Mouse (Mus musculus): ENCODE results near the gene Zfp961. TPM values are rescaled to one million over a fixed set of nuclear protein-coding genes. Genes with fewer than 3 reads are reported as not detected.

Zfp961 gene
- polyA plus RNA-seq, 1 experiment from 2014 or later, result 25.7 TPM

GRCm38 (mm10) chr8:71968636-71969035 is 17.8 kb downstream of the Zfp961 start:
- ATAC-seq (ENCODE audit: low FRiP score) (no peak), DNase-seq (ENCODE audit: low spot score, missing footprints) (no peak)
- Histone ChIP-seq H3K4me1 (ENCODE audit: control insufficient read depth, insufficient read depth, low read length) (no peaks in the 10 kb centered on the region), H3K27ac (ENCODE audit: low read depth, low read length) (no peak overlapping the region), H3K27me3 (ENCODE audit: control insufficient read depth, insufficient read depth, low read length) (no peaks in the 10 kb centered on the region), H3K4me2 (no peak overlapping the region), H3K36me3 (ENCODE audit: control insufficient read depth, insufficient read depth, low read length) (peaks cover 29% of the 10 kb centered on the region), H3K4me3 (ENCODE audit: low read depth, low read length) (no peak overlapping the region), H3K9me3 (ENCODE audit: control insufficient read depth, low read length) (peaks cover 4% of the 10 kb centered on the region; the same call in 1 of the 2 replicates), H3K9ac (ENCODE audit: low read length) (no peak overlapping the region)
- WGBS, result 93% methylated on average over 6 of the region's 6 CpGs

- ATAC-seq (ENCODE audit: low FRiP score) (no peak), DNase-seq (ENCODE audit: low spot score, missing footprints) (peak; percentile 89)
- no peak overlapping the region for H3K9ac ChIP-seq (ENCODE audit: low read length)
- H3K4me2 ChIP-seq, result no peak overlapping the region
- H3K9me3 ChIP-seq (ENCODE audit: control insufficient read depth, low read length), result no peaks in the 10 kb centered on the region; the same call in 1 of the 2 replicates
- no peaks in the 10 kb centered on the region for H3K27me3 ChIP-seq (ENCODE audit: control insufficient read depth, insufficient read depth, low read length)
- H3K36me3 ChIP-seq (ENCODE audit: control insufficient read depth, insufficient read depth, low read length), result peaks cover 15% of the 10 kb centered on the region; the same call in 1 of the 2 replicates
- no peak overlapping the region for H3K27ac ChIP-seq (ENCODE audit: low read depth, low read length)
- H3K4me1 ChIP-seq (ENCODE audit: control insufficient read depth, insufficient read depth, low read length), result no peaks in the 10 kb centered on the region
- no peak overlapping the region for H3K4me3 ChIP-seq (ENCODE audit: low read depth, low read length)
- 88% methylated on average over 1 of the region's 1 CpGs for WGBS
These were observed 21.1 kb downstream of the Zfp961 start for GRCm38 (mm10) chr8:71971945-71972344.

- WGBS, result 77% methylated on average over 3 of the region's 3 CpGs
These were observed 23.4 kb downstream of the Zfp961 start for GRCm38 (mm10) chr8:71974211-71974610.

GRCm38 (mm10) chr8:71981032-71981431 is 30.2 kb downstream of the Zfp961 start:
- no peaks in the 10 kb centered on the region for H3K9me3 ChIP-seq (ENCODE audit: control insufficient read depth, low read length)
- WGBS, result 86% methylated on average over 2 of the region's 2 CpGs
- DNase-seq (ENCODE audit: low spot score, missing footprints), result no peak
- no peak overlapping the region for H3K27ac ChIP-seq (ENCODE audit: low read depth, low read length)
- H3K27me3 ChIP-seq (ENCODE audit: control insufficient read depth, insufficient read depth, low read length), result no peaks in the 10 kb centered on the region
- no peak for ATAC-seq (ENCODE audit: low FRiP score)
- H3K36me3 ChIP-seq (ENCODE audit: control insufficient read depth, insufficient read depth, low read length), result no peaks in the 10 kb centered on the region
- no peak overlapping the region for H3K4me2 ChIP-seq
- no peaks in the 10 kb centered on the region for H3K4me1 ChIP-seq (ENCODE audit: control insufficient read depth, insufficient read depth, low read length)
- no peak overlapping the region for H3K9ac ChIP-seq (ENCODE audit: low read length)
- H3K4me3 ChIP-seq (ENCODE audit: low read depth, low read length), result no peak overlapping the region

More at GRCm38 (mm10) chr8:71974211-71974610, 23.4 kb downstream of the Zfp961 start:
- DNase-seq (ENCODE audit: low spot score, missing footprints), result peak; percentile 45
- Histone ChIP-seq H3K27ac (ENCODE audit: low read depth, low read length) (no peak overlapping the region), H3K36me3 (ENCODE audit: control insufficient read depth, insufficient read depth, low read length) (no peaks in the 10 kb centered on the region), H3K4me2 (no peak overlapping the region), H3K4me3 (ENCODE audit: low read depth, low read length) (no peak overlapping the region), H3K9ac (ENCODE audit: low read length) (no peak overlapping the region), H3K9me3 (ENCODE audit: control insufficient read depth, low read length) (no peaks in the 10 kb centered on the region), H3K4me1 (ENCODE audit: control insufficient read depth, insufficient read depth, low read length) (no peaks in the 10 kb centered on the region), H3K27me3 (ENCODE audit: control insufficient read depth, insufficient read depth, low read length) (no peaks in the 10 kb centered on the region)
- no peak for ATAC-seq (ENCODE audit: low FRiP score)

- Histone ChIP-seq H3K27ac (ENCODE audit: low read depth, low read length) (no peak overlapping the region), H3K4me3 (ENCODE audit: low read depth, low read length) (no peak overlapping the region), H3K9ac (ENCODE audit: low read length) (no peak overlapping the region), H3K27me3 (ENCODE audit: control insufficient read depth, insufficient read depth, low read length) (no peaks in the 10 kb centered on the region), H3K36me3 (ENCODE audit: control insufficient read depth, insufficient read depth, low read length) (no peaks in the 10 kb centered on the region), H3K4me1 (ENCODE audit: control insufficient read depth, insufficient read depth, low read length) (no peaks in the 10 kb centered on the region), H3K4me2 (no peak overlapping the region), H3K9me3 (ENCODE audit: control insufficient read depth, low read length) (no peaks in the 10 kb centered on the region)
- ATAC-seq (ENCODE audit: low FRiP score) (no peak), DNase-seq (ENCODE audit: low spot score, missing footprints) (no peak)
- WGBS, result 84% methylated on average over 4 of the region's 4 CpGs
These were observed 30.6 kb downstream of the Zfp961 start for GRCm38 (mm10) chr8:71981456-71981855.

GRCm38 (mm10) chr8:71984601-71985000 is 33.8 kb downstream of the Zfp961 start:
- 64% methylated on average over 4 of the region's 4 CpGs for WGBS
- no peaks in the 10 kb centered on the region for H3K4me1 ChIP-seq (ENCODE audit: control insufficient read depth, insufficient read depth, low read length)

GRCm38 (mm10) chr8:71988110-71988866 is 37.5 kb downstream of the Zfp961 start:
- no peak overlapping the region for H3K27ac ChIP-seq (ENCODE audit: low read depth, low read length)
- H3K9me3 ChIP-seq (ENCODE audit: control insufficient read depth, low read length), result no peaks in the 10 kb centered on the region
- H3K27me3 ChIP-seq (ENCODE audit: control insufficient read depth, insufficient read depth, low read length), result no peaks in the 10 kb centered on the region
- peak overlapping the region; percentile 58 for H3K4me2 ChIP-seq
- H3K4me3 ChIP-seq (ENCODE audit: low read depth, low read length), result peak overlapping the region; percentile 35
- H3K9ac ChIP-seq (ENCODE audit: low read length), result peak overlapping the region; percentile 62
- WGBS, result 13% methylated on average over 24 of the region's 24 CpGs
- H3K4me1 ChIP-seq (ENCODE audit: control insufficient read depth, insufficient read depth, low read length), result no peaks in the 10 kb centered on the region
- H3K36me3 ChIP-seq (ENCODE audit: control insufficient read depth, insufficient read depth, low read length), result no peaks in the 10 kb centered on the region
- DNase-seq (ENCODE audit: low spot score, missing footprints) (peak; percentile 88), ATAC-seq (ENCODE audit: low FRiP score) (peak; percentile 77)

More at GRCm38 (mm10) chr8:71984601-71985000, 33.8 kb downstream of the Zfp961 start:
- H3K9ac ChIP-seq (ENCODE audit: low read length), result no peak overlapping the region
- ATAC-seq (ENCODE audit: low FRiP score) (no peak), DNase-seq (ENCODE audit: low spot score, missing footprints) (no peak)
- no peaks in the 10 kb centered on the region for H3K27me3 ChIP-seq (ENCODE audit: control insufficient read depth, insufficient read depth, low read length)
- H3K9me3 ChIP-seq (ENCODE audit: control insufficient read depth, low read length), result no peaks in the 10 kb centered on the region
- no peak overlapping the region for H3K4me2 ChIP-seq
- H3K36me3 ChIP-seq (ENCODE audit: control insufficient read depth, insufficient read depth, low read length), result no peaks in the 10 kb centered on the region
- H3K4me3 ChIP-seq (ENCODE audit: low read depth, low read length), result no peak overlapping the region
- no peak overlapping the region for H3K27ac ChIP-seq (ENCODE audit: low read depth, low read length)

- ATAC-seq (ENCODE audit: low FRiP score), result no peak; the same call in 1 of the 2 replicates
- no peak overlapping the region for H3K27ac ChIP-seq (ENCODE audit: low read depth, low read length)
- H3K9ac ChIP-seq (ENCODE audit: low read length), result peak overlapping the region; percentile 62
- H3K36me3 ChIP-seq (ENCODE audit: control insufficient read depth, insufficient read depth, low read length), result no peaks in the 10 kb centered on the region
- no peaks in the 10 kb centered on the region for H3K4me1 ChIP-seq (ENCODE audit: control insufficient read depth, insufficient read depth, low read length)
- no peaks in the 10 kb centered on the region for H3K27me3 ChIP-seq (ENCODE audit: control insufficient read depth, insufficient read depth, low read length)
- H3K9me3 ChIP-seq (ENCODE audit: control insufficient read depth, low read length), result no peaks in the 10 kb centered on the region
- WGBS, result 56% methylated on average over 13 of the region's 13 CpGs
- peak; percentile 84 for DNase-seq (ENCODE audit: low spot score, missing footprints)
- H3K4me3 ChIP-seq (ENCODE audit: low read depth, low read length), result peak overlapping the region; percentile 35
- H3K4me2 ChIP-seq, result peak overlapping the region; percentile 58
These were observed 38.2 kb downstream of the Zfp961 start for GRCm38 (mm10) chr8:71988867-71989599.

GRCm38 (mm10) chr8:71999434-71999833 is 48.6 kb downstream of the Zfp961 start:
- Histone ChIP-seq H3K9me3 (ENCODE audit: control insufficient read depth, low read length) (no peaks in the 10 kb centered on the region), H3K27ac (ENCODE audit: low read depth, low read length) (no peak overlapping the region), H3K27me3 (ENCODE audit: control insufficient read depth, insufficient read depth, low read length) (no peaks in the 10 kb centered on the region), H3K4me3 (ENCODE audit: low read depth, low read length) (no peak overlapping the region), H3K36me3 (ENCODE audit: control insufficient read depth, insufficient read depth, low read length) (no peaks in the 10 kb centered on the region), H3K4me1 (ENCODE audit: control insufficient read depth, insufficient read depth, low read length) (no peaks in the 10 kb centered on the region), H3K4me2 (no peak overlapping the region), H3K9ac (ENCODE audit: low read length) (no peak overlapping the region)
- WGBS, result 90% methylated on average over 1 of the region's 1 CpGs
- ATAC-seq (ENCODE audit: low FRiP score) (no peak), DNase-seq (ENCODE audit: low spot score, missing footprints) (no peak)

Data from midbrain, embryonic 11.5 days (tissue).